Comparison of ENCODE assay signal across 11 mouse cellular contexts in genomic region chr7:68667790-68668732, GRCm38 (mm10).
DNase-seq lines count a peak whose midpoint lies in the region; ATAC-seq and TF ChIP-seq lines count a peak whose summit lies in the region.
"Had no signal": no experiment of that assay in that cellular context is flagged by ENCODE, and none has a peak within 500 bp of the region (broad histone marks: within the 10 kb centered on the region; RNA-seq: fewer than 3 reads in every experiment).

No protein-coding gene starts in this region.

- 50% methylated on average over 12 of the region's 12 CpGs for WGBS in liver, postnatal 0 days (ENCODE audit: insufficient replicate concordance)
- 49% methylated on average over 12 of the region's 12 CpGs for WGBS in embryonic facial prominence, embryonic 15.5 days

- POLR2A ChIA-PET in Patski (lab: Charles Lee) = no interaction called here

- 0 out of 2 replicates have a peak, but pooled peaks cover 3% of the 10 kb centered on the region for H3K9me3 ChIP-seq in liver, postnatal 0 days (ENCODE audit: low read length)
- no peaks in the 10 kb centered on the region for H3K9me3 ChIP-seq in embryonic facial prominence, embryonic 15.5 days (replicated peaks)
- H3K9me3 ChIP-seq: stomach, embryonic 15.5 days had no signal

- peak overlapping the region; percentile 42 for H3K4me2 ChIP-seq in liver, postnatal 0 days (ENCODE audit: low read depth, low read length)
- no peak overlapping the region for H3K4me2 ChIP-seq in embryonic facial prominence, embryonic 15.5 days (replicated peaks)
- H3K4me2 ChIP-seq: stomach, embryonic 15.5 days had no signal

- no peaks in the 10 kb centered on the region for H3K27me3 ChIP-seq in liver, postnatal 0 days (ENCODE audit: insufficient read depth, low read length)
- H3K27me3 ChIP-seq in Patski = no peaks in the 10 kb centered on the region
- H3K27me3 ChIP-seq in embryonic facial prominence, embryonic 15.5 days = no peaks in the 10 kb centered on the region
- H3K27me3 ChIP-seq: stomach, embryonic 15.5 days had no signal

- peak; percentile 54; the same call in 1 of the 2 replicates for TF ChIP-seq EP300 in liver, postnatal 0 days (IDR thresholded peaks at IDR 0.05; ENCODE audit: low read depth)

- in situ Hi-C loops in Patski (cut with MboI; ENCODE audit: low pct_unique_long_range_greater_than_20kb) = loop anchor here (5.0 kb wide), 1 partner anchor 154 kb away; no protein-coding TSS in a partner anchor

- H3K4me1 ChIP-seq in liver, postnatal 0 days (ENCODE audit: insufficient read depth) = no peaks in the 10 kb centered on the region
- H3K4me1 ChIP-seq in embryonic facial prominence, embryonic 15.5 days = no peaks in the 10 kb centered on the region
- H3K4me1 ChIP-seq: stomach, embryonic 15.5 days had no signal

- H3K27ac ChIP-seq in liver, postnatal 0 days (ENCODE audit: low read depth) = no peak overlapping the region
- H3K27ac ChIP-seq in embryonic facial prominence, embryonic 15.5 days (replicated peaks) = no peak overlapping the region
- H3K27ac ChIP-seq: heart, adult 2 months; stomach, embryonic 15.5 days had no signal

- TF ChIP-seq CTCF in liver, postnatal 0 days (IDR thresholded peaks at IDR 0.05; ENCODE audit: low read depth) = no peak
- no peak for TF ChIP-seq CTCF in Patski (IDR thresholded peaks at IDR 0.05)

- H3K4me3 ChIP-seq in liver, postnatal 0 days (ENCODE audit: low read depth, low read length) = no peak overlapping the region
- no peak overlapping the region for H3K4me3 ChIP-seq in embryonic facial prominence, embryonic 15.5 days (replicated peaks)
- H3K4me3 ChIP-seq: heart, adult 2 months; stomach, embryonic 15.5 days had no signal

- DNase-seq in liver, postnatal 0 days = no peak
- DNase-seq in liver (no peak), Patski (ENCODE audit: low read depth, low spot score) (peak; percentile 75)
- peak; percentile 57 to 79 for DNase-seq in natural killer cell, adult 2 months (ENCODE audit: low spot score in 2 of 2)
- no peak for DNase-seq in ovary, postnatal 10 days (ENCODE audit: low spot score)
- DNase-seq in thymus, postnatal 4 days = no peak
- DNase-seq: heart, adult 2 months; heart, postnatal 14 days; thymus, postnatal 36 days had no signal

- H3K36me3 ChIP-seq in liver, postnatal 0 days (replicated peaks; ENCODE audit: insufficient read depth, low read length) = no peaks in the 10 kb centered on the region
- no peaks in the 10 kb centered on the region for H3K36me3 ChIP-seq in embryonic facial prominence, embryonic 15.5 days
- H3K36me3 ChIP-seq: stomach, embryonic 15.5 days had no signal

- ATAC-seq in liver, postnatal 0 days = no peak
- ATAC-seq in Patski = peak; percentile 90
- ATAC-seq in embryonic facial prominence, embryonic 15.5 days (ENCODE audit: insufficient number of reproducible peaks, low FRiP score, low TSS enrichment, low read depth) = peak; percentile 29; the same call in 1 of the 2 replicates

- CTCF ChIA-PET in Patski (lab: Charles Lee) = interaction anchor here (1.6 kb wide), 1 partner anchor 12 kb away, joined by 4 read pairs; no protein-coding TSS in a partner anchor

- no peak overlapping the region for H3K9ac ChIP-seq in liver, postnatal 0 days (replicated peaks)
- H3K9ac ChIP-seq in embryonic facial prominence, embryonic 15.5 days = no peak overlapping the region
- H3K9ac ChIP-seq: stomach, embryonic 15.5 days had no signal

Comparison
In these comparisons a context has a peak if more than half of its experiments do, and no peak if none do; other contexts are left out.
1. DNase-seq: peak in Patski (single experiment) and natural killer cell, adult 2 months (2 of 2); none in liver, postnatal 0 days (single experiment), liver (single experiment), ovary, postnatal 10 days (single experiment) and thymus, postnatal 4 days (single experiment).